Mouse (Mus musculus): ENCODE measurements around the gene Rfc4.

DNA sequence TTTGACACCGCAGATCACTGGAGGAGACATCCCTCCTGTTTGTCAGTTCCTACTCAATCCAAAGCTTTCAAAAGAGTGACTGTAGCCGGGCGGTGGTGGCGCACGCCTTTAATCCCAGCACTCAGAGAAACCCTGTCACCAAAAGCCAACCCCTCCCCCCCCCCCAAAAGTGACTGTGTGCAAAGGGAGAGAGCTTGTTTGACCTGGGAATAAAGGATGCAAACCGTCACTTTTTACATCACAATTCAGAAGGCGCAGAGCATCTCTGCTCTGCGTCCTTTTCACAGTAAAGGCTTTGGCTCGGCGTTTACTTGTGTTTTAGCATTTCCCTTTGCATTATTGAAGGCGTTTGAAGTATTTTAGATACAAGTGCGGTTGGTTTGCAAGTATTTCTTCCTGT is 27.9 kb downstream of the Rfc4 start:
- TF ChIP-seq EP300 (IDR thresholded peaks at IDR 0.05; ENCODE audit: low read depth) (no peak), CTCF (IDR thresholded peaks at IDR 0.05; ENCODE audit: low read depth) (no peak)

Measured in liver, postnatal 0 days (tissue).